Mouse (Mus musculus): ENCODE data around the gene Padi4.

GRCm38 (mm10) chr4:140732871-140733270 is 41.2 kb downstream of the Padi4 start:
- TF ChIP-seq GATA1 (IDR thresholded peaks at IDR 0.05; ENCODE audit: borderline replicate concordance, low read length) (no peak), FLI1 (IDR thresholded peaks at IDR 0.05; ENCODE audit: low read length) (no peak)

All from megakaryocyte, embryonic 14.5 days (primary cell).